Mouse (Mus musculus) cerebellum, postnatal 14 days (tissue): ENCODE measurements around the gene Crybg3.

Experiments used
- DNase-seq, 2 experiments: peaks; one replicate each; pipeline ENCODE4 v3.0.0; 2021; ENCODE audit warnings: mixed read lengths in 2 of 2

The Crybg3 gene

DNA sequence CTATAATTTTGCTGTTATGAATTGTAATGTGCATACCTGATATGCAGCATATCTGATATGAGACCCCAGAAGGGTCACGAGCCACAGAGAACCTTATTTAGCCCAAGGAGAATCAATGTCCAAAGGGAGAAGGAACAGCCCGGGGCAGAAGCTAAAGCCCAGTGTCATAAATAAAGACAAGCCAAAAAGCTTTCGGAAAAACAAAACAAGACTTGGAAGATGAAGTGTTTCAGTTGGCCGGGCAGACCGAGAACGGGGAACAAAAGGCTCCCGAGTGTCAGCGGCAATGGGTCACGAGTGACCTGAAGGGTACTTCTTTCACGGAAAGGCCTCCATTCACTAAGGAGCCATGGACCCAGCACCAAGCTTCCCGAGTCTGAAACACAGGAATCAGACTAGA is 26.8 kb downstream of the Crybg3 start:
- no peak for DNase-seq

DNA sequence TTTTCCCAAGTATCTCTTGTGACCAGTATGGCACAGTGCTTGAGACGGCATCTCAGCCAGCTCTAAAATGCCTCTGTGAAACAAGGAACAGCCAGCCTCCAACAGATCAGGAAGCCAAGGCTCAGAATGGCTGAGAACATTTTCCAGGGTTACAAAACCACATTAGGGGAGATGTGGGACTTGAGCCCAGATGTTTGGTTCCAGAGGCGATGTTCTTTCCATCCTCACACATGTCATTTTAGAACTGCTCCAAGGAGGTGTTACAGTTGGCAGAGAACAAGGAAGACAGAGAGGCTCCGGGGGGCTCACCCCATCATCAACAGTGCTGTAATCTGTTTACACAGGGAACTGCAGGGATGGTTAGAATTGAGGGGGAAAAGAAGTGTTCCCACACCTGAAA is 28.1 kb downstream of the Crybg3 start:
- no peak for DNase-seq

DNA sequence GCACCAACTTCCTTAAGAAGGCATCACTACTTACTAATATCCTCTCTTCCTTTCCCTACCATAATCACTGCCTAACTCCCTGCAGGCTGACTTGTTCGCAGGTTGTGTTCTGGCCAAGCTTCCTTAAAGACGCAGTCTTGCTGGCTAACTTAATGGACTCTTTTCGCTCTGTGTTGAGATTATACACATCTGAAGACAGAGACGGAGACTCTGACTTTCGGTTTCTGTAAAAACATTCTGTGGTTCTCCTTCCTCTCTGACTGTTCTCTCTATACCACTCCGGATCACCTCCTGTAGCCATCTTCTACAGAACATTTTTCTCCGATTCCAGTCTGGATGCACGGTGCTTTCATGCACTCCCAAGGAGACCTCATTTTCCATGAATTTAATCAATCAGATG is 30.0 kb downstream of the Crybg3 start:
- no peak for DNase-seq

DNA sequence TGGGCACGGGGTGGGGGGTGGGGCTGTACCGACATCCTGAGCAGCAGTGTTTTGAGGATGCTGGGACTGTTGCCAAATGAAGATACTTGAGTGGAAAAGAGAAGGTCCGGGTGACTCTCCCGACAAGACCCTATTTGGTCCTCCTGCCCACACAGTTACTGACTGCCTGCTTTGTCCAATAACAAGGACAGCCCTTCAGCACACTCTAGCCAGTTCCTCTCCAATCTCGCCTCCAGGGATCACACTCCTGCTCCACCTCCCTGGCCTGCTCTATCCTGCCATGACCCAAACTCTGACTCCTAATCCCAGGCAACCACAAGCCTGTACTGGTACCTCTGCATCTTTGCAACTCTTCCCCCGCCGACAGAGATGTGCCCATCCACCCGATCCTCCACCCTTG is 30.9 kb downstream of the Crybg3 start:
- DNase-seq: no peak

DNA sequence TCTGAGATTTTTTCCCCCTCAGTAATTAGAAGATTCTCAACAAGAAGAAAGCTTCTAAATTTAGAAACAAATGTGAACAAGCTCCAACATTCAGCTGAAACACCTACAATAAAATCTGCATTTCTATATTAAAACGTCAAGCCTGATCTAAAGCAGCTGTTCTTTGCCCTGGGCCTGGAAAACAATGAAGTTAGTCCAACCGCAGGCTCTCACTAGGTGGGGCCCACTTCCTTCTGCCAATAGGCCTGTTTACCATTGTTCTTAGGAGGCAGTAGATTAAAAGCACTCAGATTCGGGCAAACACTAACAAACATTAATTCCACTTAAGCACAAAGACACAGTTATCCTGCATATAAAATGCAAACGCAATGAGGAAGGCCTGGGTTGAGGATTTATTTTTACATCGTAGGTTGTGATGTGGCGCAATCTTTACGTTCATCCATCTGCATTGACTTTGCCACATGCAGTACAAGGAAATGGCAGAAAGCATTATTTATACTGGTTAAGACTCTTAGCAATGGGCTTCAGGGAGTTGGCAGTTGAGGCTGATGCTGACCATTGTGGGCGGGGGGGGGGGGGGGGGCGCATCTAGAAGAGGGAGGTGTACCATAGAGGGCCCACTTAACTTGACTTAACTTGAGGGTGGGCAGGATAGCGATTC is 32.9 kb downstream of the Crybg3 start:
- no peak for DNase-seq

DNA sequence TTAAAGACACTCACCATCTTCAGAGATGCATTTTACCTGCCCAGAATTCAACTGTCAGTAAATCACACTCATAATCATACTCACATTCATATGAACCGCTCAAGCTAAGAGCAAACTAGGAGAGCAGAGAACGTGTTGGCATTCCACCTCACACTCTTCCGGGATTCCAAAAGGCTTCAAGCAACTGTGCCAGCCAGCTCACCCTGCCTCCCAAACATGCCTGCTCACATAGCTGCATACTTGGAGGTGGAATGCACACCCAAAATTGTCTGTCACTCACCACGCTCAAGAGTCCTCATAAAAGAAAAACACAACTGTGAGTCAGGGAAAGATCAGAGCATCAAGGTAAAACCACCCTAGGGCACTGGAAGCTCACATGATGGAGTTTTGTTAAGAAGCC is 34.3 kb downstream of the Crybg3 start:
- no peak for DNase-seq

DNA sequence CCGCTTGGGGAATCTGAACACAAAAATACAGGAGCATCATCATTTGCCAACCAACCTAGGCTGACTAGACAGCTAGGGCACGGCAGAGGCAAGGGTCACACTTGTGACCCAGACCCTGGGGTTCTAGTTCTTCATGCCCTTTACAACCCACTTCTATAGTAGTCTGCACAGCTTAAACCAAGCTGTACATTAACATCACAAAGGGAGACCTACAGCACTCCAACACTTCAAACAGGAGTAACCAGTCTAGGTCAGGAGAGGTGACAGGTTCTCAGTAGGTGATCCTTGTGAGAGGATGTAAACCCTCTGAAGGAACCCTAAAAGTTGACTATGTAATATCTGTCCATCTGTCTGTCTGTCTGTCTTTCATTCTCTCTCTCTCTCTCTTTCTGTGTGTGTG is 35.1 kb downstream of the Crybg3 start:
- DNase-seq: no peak

DNA sequence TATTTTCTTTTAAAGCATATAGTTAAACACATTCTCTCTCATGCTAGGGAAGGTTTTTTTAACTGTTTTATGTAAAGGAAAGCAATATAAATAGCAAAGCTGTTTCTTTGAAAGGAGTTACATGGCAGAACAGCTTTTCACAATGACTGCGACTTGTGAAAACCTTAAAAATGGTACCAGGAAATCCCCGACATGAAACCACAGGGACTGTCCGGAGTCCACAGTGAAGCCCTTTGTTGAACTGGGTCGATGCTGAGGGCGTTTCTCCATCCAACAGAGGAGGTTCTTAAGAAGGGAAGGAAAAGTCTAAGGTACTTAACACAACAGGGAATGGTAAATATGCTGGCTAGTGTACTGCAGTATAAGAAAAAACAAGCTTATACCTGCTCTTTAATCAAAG is 36.8 kb downstream of the Crybg3 start:
- no peak for DNase-seq

DNA sequence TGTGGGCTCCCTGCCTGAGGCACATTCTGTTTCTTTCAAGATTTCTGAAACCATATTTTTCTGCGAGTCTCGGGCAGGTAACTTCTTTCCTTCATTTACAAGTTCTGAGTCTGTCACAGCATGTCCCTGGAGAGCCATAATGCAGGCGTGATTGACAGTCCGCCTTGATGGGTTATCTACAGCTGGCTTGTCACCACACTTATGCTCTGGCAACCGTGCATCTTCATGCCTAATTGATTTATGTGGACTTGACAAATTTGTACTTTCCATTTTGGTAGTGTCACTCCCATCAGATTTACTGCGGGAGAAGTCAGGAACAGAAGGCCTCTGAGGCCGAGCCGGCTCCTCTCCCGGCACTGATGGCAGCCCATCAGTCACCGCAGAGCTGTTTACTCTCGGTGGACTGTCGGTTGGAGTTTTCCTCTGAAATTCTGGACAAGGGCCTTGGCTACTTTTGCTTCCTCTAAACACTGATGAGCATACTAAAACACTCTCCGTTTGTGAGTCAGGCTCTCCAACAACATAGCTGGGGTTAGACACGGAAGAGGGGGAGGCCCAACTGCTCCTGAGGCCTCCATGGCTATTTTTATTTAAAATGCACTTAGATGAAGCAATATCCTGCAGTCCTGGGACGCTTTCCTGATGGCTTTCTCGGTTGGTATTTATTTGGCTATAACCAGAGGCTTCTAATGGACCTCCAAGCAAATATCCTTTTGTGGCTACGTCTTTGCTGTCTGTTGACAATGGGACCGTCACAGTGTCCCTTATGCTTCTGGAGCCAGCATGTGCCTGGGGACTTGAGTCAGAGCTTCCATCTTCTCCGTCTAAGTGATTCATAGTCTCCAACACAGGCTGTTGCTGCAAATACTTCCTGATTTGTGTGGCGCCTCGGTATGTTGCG is 41.2 kb downstream of the Crybg3 start:
- DNase-seq: no peak

DNA sequence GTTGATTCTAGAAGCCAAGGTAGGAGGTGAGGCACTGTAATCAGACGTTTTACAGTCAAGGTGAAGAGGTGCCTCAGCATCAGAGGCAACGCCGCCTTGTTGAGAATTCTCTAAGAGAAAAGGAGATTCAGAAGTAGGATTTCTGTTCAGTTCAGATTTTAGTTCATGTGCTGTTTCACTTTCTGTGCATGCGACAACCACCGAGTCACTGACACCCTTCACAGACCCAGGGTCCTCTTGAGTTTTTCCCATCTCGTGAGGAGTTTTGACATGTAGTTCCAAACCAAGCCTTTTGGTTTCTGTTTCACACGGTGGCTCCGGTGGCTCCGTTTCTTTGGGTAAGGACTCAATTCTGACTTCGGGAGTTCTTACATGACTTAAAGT is 41.9 kb downstream of the Crybg3 start:
- no peak for DNase-seq

DNA sequence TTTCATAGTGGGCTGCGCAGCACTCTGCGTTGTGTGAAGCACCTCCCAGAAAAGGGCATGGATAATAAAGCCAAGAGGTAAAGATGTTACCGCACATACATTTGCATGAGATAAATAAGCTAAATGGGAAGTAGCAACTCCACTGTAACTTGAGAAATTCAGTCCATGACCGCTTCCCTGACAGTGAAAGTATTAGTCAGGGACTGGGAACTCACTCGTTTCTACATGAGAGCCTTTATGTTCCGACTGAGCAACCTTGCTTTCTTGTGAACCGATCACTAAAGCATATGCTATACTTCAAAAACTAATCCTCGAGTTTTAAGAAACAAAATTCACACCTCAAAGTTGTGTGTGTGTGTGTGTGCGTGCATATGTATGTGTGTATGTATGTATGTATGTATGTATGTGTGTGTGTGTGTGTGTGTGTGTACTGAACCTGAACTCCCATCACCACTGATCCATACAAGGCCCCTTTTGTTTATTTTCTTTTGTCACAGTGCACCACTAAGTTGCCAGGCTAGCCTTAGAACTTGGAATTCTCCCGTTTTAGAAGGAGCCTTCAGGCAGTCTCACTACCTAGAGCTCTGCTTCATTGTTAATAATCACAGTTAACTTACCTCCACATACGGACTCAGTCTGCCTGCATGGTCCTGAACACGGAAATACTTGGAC is 47.2 kb downstream of the Crybg3 start:
- DNase-seq: no peak

DNA sequence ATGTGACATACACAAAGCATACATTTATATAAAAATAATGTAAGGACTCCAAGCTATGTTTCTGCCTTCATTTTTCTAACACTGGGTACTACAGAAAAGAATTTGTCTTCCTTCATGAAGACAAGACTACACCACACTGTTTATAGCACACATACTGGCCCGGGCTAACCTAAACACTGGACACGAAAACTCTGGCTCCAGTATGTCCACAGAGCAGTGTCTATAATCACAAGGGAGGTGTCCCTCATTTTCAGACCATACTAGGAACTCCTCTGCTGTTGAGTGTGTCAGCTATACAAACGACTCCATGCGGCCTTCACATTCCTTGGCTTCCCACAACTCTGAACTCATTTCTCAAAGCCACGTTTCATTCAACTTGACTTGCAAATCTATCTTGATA is 49.3 kb downstream of the Crybg3 start:
- DNase-seq: no peak

DNA sequence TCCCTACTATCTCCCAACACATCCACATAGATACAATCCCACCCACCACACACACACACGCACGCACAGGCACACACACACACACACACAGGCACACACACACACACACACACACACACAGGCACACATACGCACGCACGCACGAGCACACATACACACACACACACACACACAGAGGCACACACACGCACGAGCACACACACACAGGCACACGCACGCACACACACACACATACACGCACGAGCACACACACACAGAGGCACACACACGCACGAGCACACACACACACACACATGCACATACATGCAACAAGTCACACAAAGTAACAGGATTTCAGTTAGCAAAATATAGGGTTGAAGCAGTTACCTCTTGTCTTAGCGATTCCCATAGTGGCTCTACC is 51.1 kb downstream of the Crybg3 start:
- DNase-seq: no peak

DNA sequence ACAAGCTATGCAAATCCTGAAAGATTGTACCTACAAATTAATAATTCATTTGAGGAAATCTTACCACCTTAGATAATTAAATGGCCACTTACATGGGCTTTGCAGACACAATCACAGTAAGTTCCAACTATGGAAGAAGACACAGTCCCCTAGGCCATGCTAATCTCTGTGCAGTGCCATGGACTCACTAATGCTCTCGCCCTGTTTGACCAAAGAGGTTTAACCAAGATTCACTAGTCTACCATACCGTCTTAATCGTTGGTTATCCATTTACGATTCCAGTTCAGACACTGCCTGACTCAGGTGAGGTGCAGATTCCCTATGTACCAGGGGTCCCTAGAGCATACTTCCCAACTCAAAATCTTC is 52.2 kb downstream of the Crybg3 start:
- DNase-seq: no peak

DNA sequence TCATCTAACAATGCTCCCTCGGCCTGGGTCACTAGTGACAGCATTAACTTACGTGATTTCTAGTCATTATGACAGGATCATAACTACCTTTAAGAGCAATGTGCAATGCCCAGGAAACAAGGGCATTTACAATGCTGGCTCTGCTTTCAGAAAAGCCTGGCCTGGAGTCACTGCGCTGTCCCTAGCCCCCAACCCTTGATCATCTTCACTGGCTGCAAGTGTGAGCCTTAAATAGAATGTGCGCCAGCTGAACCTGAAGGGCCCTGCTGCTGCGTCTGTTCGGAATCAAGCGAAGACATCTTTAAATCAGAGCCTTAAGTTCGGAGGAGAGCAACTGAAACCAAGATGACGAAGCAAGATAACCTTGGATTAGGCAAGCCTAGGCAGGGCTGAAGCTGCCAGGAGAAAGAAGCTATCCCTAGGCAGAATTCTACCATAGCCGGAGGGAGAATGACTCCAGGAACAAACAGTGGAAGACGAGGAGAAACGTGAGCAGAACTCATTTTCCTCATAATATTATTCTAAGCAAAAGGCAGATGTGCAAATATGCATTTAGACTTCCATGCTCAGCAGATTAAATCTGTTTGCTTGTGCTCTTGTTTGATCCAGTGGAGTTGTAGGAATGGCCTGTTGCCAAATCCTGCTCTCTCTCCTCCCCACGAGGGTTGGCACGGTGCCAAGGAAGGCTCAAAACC is 52.7 kb downstream of the Crybg3 start:
- peak; percentile 79 to 85 for DNase-seq

DNA sequence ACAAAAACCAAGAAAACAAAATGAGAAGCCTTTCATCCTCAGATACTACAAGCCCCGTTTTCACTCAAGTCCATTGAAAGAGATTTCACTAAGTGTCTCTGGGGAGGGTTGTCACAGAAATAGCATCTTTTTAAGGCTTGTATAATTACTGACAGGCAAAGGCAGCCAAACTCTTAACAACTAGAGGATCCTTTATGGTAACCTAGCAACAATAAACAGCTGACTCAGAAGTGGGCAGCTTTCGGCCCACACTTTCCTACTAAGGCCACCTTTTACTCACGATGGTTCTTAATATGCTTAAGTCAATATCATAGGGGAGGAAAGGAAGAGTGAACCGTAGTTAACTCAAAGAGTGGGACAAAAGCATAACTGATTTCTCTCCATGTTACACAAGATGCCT is 53.3 kb downstream of the Crybg3 start:
- no peak for DNase-seq

DNA sequence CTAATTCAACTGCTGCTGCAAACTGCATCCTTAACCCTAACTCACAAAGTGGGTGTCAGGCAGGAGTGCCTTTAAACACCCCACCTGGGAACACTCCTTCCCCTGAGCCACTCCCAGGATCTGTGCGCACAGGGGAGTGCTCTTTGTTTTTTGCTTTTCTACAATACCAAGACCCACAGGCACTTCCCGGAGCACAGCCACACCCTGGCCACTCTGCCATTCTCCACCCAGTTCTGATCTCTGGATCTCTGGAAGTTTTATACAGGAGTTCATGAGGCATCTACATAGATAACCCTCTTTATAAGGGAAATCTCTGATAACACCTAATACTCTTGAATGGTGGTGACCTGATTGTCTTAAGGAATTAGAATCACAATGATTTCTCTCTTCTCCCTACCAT is 55.4 kb downstream of the Crybg3 start:
- no peak for DNase-seq

DNA sequence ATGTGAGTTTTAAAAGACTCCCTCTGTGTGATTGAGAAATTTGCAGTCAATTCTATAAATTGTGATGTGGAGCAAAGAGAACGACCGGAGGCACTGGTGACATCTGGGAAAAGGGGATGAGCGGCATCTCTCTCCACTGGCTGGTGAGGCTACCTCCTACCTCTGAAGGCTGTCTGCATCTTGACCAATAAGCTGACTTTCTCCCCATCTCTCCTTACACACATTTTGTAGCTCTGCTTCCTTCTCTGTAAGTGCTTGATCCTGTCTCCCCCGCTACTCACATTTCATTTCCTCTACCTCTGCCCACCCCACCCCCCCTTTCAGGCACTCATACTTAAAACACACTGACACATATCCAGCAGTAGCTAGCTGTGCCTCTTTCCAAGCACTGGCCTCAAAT is 59.4 kb downstream of the Crybg3 start:
- DNase-seq: no peak

DNA sequence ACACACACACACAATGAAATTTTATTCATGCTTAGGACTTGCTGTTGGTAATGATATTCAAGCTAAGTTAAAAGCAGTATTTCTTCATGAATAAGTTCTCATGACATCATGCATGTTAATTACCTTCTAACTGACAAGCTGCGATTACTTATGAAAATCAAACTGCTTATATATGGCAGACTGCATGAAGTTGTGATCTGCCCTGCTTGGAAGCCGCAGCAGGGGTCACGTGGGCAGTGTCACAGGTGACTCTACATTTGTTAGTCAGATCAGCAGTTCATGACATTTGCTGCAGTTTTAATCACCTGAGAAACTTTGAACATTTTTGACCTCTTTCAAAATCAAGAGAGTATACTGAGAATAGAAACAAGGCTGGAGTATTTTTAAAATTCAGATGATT is 59.8 kb downstream of the Crybg3 start:
- no peak for DNase-seq

DNA sequence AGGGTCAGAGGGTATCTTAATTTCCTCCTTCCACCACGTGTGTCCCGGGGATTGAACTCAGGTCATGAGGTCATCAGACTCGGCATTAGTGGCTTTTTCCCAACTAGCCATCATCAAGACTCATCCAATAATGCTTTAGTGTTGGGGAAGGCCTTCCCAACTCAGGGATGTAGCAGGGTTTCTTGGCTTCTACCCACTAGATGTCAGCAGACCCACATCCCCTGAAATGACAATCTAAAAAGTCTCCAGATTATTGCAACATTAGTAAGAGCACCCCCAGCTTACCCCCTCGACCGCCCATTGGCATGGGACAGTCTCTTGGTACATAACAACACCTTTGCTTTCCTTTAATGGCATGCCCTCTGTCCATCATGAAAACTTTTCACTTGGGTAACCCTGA is 65.1 kb downstream of the Crybg3 start:
- DNase-seq: no peak

DNA sequence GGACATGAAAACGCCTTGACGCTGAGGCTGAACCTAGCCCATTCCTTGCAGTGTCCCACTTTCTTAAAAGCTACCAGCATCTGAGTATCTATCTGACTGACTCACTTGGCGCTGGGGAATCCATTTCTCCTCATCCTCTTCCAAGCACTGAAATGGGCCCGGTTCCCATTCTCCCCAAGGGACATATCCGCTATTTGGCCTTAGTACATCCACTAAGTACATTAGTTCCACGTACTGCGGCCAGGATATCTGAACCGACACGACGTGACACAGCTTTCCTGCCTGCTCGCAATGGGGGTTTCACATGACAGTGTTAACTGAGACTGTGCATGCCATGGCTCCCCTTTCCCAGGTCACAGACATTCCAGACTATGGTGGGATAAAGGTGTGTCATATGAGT is 66.4 kb downstream of the Crybg3 start:
- DNase-seq: peak in 1 of 2 experiments; percentile 9

DNA sequence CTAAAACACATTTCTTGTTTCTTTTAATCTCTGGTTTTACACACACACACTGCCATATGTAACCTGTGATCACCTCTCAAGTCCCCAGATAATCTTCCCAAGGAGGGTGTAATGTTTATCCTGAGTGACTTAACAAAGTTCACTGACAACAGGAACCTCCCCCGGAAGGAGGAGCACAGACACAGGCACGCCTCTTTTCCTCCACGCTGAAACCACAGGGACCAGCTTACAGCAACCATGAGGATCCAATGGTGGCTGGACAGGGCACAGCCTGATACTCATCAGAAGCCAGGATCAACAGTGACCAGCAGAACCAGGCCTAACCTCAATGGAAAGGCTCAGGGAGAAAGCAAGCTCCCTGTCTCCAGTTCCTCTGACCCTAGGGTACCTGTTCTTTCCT is 68.2 kb downstream of the Crybg3 start:
- DNase-seq: no peak

DNA sequence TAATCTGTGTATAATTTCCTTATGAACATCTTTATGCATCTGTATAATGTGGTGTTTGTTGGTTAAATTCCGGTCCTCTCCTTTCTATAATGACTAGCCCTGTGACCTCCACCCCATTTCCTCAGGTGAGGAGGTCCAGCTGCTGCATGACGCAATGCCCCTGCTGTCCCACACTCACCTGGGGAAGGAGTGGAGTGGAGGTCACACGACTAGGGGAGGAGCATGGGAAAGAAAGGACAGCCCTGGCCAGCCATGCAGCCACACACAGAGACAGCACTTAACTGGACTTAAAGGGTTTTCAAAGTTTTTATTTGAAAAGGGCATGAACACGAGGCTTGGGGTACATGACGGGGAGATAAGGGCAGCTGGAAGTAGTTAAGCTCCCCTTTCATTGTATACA is 69.5 kb downstream of the Crybg3 start:
- no peak for DNase-seq

DNA sequence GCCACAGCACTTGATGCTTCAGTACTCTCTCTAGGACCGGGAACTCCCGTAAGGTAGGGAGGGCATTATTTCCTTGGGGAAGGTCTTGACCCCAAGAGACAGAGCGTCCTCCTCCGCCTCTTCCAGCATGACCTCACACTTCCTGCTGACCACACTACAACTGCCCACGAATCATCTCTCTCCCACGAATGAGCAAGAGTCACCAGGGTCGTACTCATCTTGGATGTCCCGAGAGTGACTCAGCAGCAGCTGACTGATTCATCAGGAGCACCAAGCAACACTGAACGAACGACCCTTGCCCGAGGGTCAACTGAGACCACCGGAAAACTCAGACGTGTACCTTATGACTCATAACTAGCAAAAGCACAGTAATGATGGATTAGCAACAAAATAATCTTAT is 71.2 kb downstream of the Crybg3 start:
- DNase-seq: no peak
